In genomic region chr16:20620399-20620735, GRCm38 (mm10) we compare ENCODE assay signal across 8 mouse cellular contexts. TPM values are rescaled to one million over a fixed set of nuclear protein-coding genes. Genes with fewer than 3 reads are reported as not detected.
DNase-seq lines count a peak whose midpoint lies in the region; ATAC-seq and TF ChIP-seq lines count a peak whose summit lies in the region.

No protein-coding gene starts in this region.

- H3K9ac ChIP-seq in liver, adult 2 months (ENCODE audit: low read depth, low read length): no peak overlapping the region
- H3K9ac ChIP-seq in hindbrain, postnatal 0 days (replicated peaks; ENCODE audit: low read length): peak overlapping the region; percentile 70
- H3K9ac ChIP-seq in neural tube, embryonic 11.5 days (ENCODE audit: low read length): peak overlapping the region; percentile 70

- H3K27ac ChIP-seq in liver, adult 2 months (replicated peaks; ENCODE audit: insufficient read depth, low read depth, low read length): no peak overlapping the region
- no peak overlapping the region for H3K27ac ChIP-seq in cortical plate, adult 2 months (ENCODE audit: insufficient read depth, low read length)
- peak overlapping the region; percentile 94 for H3K27ac ChIP-seq in hindbrain, postnatal 0 days
- H3K27ac ChIP-seq in neural tube, embryonic 11.5 days (ENCODE audit: low read depth, low read length): peak overlapping the region; percentile 87

- peak; percentile 8; the same call in 1 of the 2 replicates for ATAC-seq in hindbrain, postnatal 0 days
- peak; percentile 4; the same call in 1 of the 2 replicates for ATAC-seq in neural tube, embryonic 11.5 days (ENCODE audit: insufficient read depth, low FRiP score, low TSS enrichment)
- no peak for ATAC-seq in inflammation-experienced regulatory T-cells, adult 6 months

- DNase-seq in liver, adult 2 months (ENCODE audit: extremely low read depth, low read depth, low spot score): no peak
- DNase-seq in liver: no peak
- peak; percentile 35 for DNase-seq in hindbrain, postnatal 0 days (ENCODE audit: low spot score)
- DNase-seq in neural tube, embryonic 11.5 days (ENCODE audit: low spot score): peak; percentile 47
- no peak for DNase-seq in urinary bladder, postnatal 4 days (ENCODE audit: low spot score in 2 of 2)
- DNase-seq in spleen, postnatal 14 days (ENCODE audit: low spot score in 2 of 2): no peak

- no peaks in the 10 kb centered on the region for H3K36me3 ChIP-seq in liver, adult 2 months (ENCODE audit: control insufficient read depth, insufficient read depth, low read length)
- no peaks in the 10 kb centered on the region for H3K36me3 ChIP-seq in hindbrain, postnatal 0 days (ENCODE audit: insufficient read depth, low read length)
- no peaks in the 10 kb centered on the region for H3K36me3 ChIP-seq in neural tube, embryonic 11.5 days (ENCODE audit: control insufficient read depth, insufficient read depth, low read length)

- peak overlapping the region; percentile 88 for H3K4me2 ChIP-seq in hindbrain, postnatal 0 days (ENCODE audit: low read depth, low read length)
- H3K4me2 ChIP-seq in neural tube, embryonic 11.5 days (ENCODE audit: low read depth): peak overlapping the region; percentile 99

- H3K79me2 ChIP-seq in liver, adult 2 months (ENCODE audit: control insufficient read depth, insufficient read depth, low read length): no peaks in the 10 kb centered on the region

- WGBS in liver, adult 2 months: 1% methylated on average over 9 of the region's 9 CpGs
- WGBS in hindbrain, postnatal 0 days: 1% methylated on average over 9 of the region's 9 CpGs
- WGBS in neural tube, embryonic 11.5 days: under 1% methylated on average over 9 of the region's 9 CpGs

- no peak for TF ChIP-seq POLR2A in liver, adult 2 months (IDR thresholded peaks at IDR 0.05; ENCODE audit: extremely low read depth, insufficient read depth, low read length)
- TF ChIP-seq POLR2A in cortical plate, adult 2 months (IDR thresholded peaks at IDR 0.05; ENCODE audit: extremely low read depth, insufficient read depth, low read length): no peak

- no peaks in the 10 kb centered on the region for H3K27me3 ChIP-seq in liver, adult 2 months (ENCODE audit: control insufficient read depth, insufficient read depth, low read length)
- H3K27me3 ChIP-seq in hindbrain, postnatal 0 days (ENCODE audit: insufficient read depth, low read length): no peaks in the 10 kb centered on the region
- H3K27me3 ChIP-seq in neural tube, embryonic 11.5 days (ENCODE audit: control insufficient read depth, insufficient read depth, low read length): no peaks in the 10 kb centered on the region

- H3K9me3 ChIP-seq in hindbrain, postnatal 0 days (ENCODE audit: low read length): no peaks in the 10 kb centered on the region
- H3K9me3 ChIP-seq in neural tube, embryonic 11.5 days (ENCODE audit: control insufficient read depth, low read length): no peaks in the 10 kb centered on the region

- TF ChIP-seq CTCF in liver, adult 2 months (IDR thresholded peaks at IDR 0.05; ENCODE audit: low read depth, low read length): no peak
- TF ChIP-seq CTCF in cortical plate, adult 2 months (IDR thresholded peaks at IDR 0.05; ENCODE audit: extremely low read depth, insufficient read depth, low read length): no peak
- no peak for TF ChIP-seq CTCF in hindbrain, postnatal 0 days (IDR thresholded peaks at IDR 0.05; ENCODE audit: low read depth)

- H3K4me3 ChIP-seq in liver, adult 2 months (ENCODE audit: insufficient read depth, low read depth, low read length): peak overlapping the region; percentile 11; the same call in 1 of the 2 replicates
- peak overlapping the region; percentile 69 for H3K4me3 ChIP-seq in cortical plate, adult 2 months (ENCODE audit: insufficient read depth, low read length)
- H3K4me3 ChIP-seq in hindbrain, postnatal 0 days (ENCODE audit: low read length): peak overlapping the region; percentile 84
- H3K4me3 ChIP-seq in neural tube, embryonic 11.5 days (ENCODE audit: low read depth, low read length): peak overlapping the region; percentile 77

- peaks cover 8% of the 10 kb centered on the region for H3K4me1 ChIP-seq in liver, adult 2 months (ENCODE audit: control insufficient read depth, insufficient read depth, low read length)
- no peaks in the 10 kb centered on the region for H3K4me1 ChIP-seq in cortical plate, adult 2 months (ENCODE audit: control insufficient read depth, insufficient read depth, low read length)
- H3K4me1 ChIP-seq in hindbrain, postnatal 0 days (ENCODE audit: insufficient read depth, low read length): peaks cover 8% of the 10 kb centered on the region; the same call in 1 of the 2 replicates
- peaks cover 11% of the 10 kb centered on the region for H3K4me1 ChIP-seq in neural tube, embryonic 11.5 days (ENCODE audit: control insufficient read depth, insufficient read depth, low read length)

RNA-seq across cellular contexts. Expression of gene Camk2n2, which starts 0.7 kb away (rescaled TPM):
- 0.18 and 0.60 TPM in 2 replicates for total RNA-seq in liver, adult 2 months (2014; rRNA removed)
- polyA plus RNA-seq in liver, adult 2 months (2012; rRNA removed): 2.3 and 5.2 TPM in 2 replicates
- 188 and 191 TPM in 2 replicates for polyA plus RNA-seq in cortical plate, adult 2 months (2012; rRNA removed)
- 70.2 and 82.9 TPM in 2 replicates for total RNA-seq in hindbrain, postnatal 0 days (2014; rRNA removed)
- polyA plus RNA-seq in hindbrain, postnatal 0 days (2015; fragmentation: Nextera tagmentation; extraction: Ambion mirVana): 84.7 and 85.7 TPM in 2 replicates
- polyA plus RNA-seq in neural tube, embryonic 11.5 days (2014; fragmentation: Nextera tagmentation; extraction: Ambion mirVana): 4.1 and 4.4 TPM in 2 replicates
- under 1 TPM in 1 of 3 experiments, not detected in 2; 0.43 TPM for polyA plus RNA-seq in inflammation-experienced regulatory T-cells, adult 6 months (2017; shearing (Covaris generic))

RNA-seq across cellular contexts. Expression of gene Alg3, which starts 8.8 kb away (rescaled TPM):
- total RNA-seq in liver, adult 2 months (2014; rRNA removed): 6.5 and 10.1 TPM in 2 replicates
- polyA plus RNA-seq in liver, adult 2 months (2012; rRNA removed): 17.7 and 22.8 TPM in 2 replicates
- 16.4 and 18.3 TPM in 2 replicates for polyA plus RNA-seq in cortical plate, adult 2 months (2012; rRNA removed)
- 34.8 and 38.9 TPM in 2 replicates for total RNA-seq in hindbrain, postnatal 0 days (2014; rRNA removed)
- polyA plus RNA-seq in hindbrain, postnatal 0 days (2015; fragmentation: Nextera tagmentation; extraction: Ambion mirVana): 35.5 and 36.5 TPM in 2 replicates
- polyA plus RNA-seq in neural tube, embryonic 11.5 days (2014; fragmentation: Nextera tagmentation; extraction: Ambion mirVana): 58.6 and 61.3 TPM in 2 replicates
- 10 to 100 TPM; 22.7 to 33.7 (median 28.4) TPM for polyA plus RNA-seq in inflammation-experienced regulatory T-cells, adult 6 months (2017; shearing (Covaris generic))

RNA-seq across cellular contexts. Expression of gene Gm49333, which starts 9.0 kb away (rescaled TPM):
- not detected in 2 replicates for total RNA-seq in liver, adult 2 months (2014; rRNA removed)
- polyA plus RNA-seq in liver, adult 2 months (2012; rRNA removed): not detected in 2 replicates
- polyA plus RNA-seq in cortical plate, adult 2 months (2012; rRNA removed): not detected in 2 replicates
- 0.54 TPM in 1 of 2 replicates, not detected in the other for total RNA-seq in hindbrain, postnatal 0 days (2014; rRNA removed)
- polyA plus RNA-seq in hindbrain, postnatal 0 days (2015; fragmentation: Nextera tagmentation; extraction: Ambion mirVana): not detected in 2 replicates
- polyA plus RNA-seq in neural tube, embryonic 11.5 days (2014; fragmentation: Nextera tagmentation; extraction: Ambion mirVana): not detected in 2 replicates
- polyA plus RNA-seq in inflammation-experienced regulatory T-cells, adult 6 months (2017; shearing (Covaris generic)): not detected

RNA-seq across cellular contexts. Expression of gene Eef1akmt4, which starts 9.0 kb away (rescaled TPM):
- total RNA-seq in liver, adult 2 months (2014; rRNA removed): 13.4 and 16.6 TPM in 2 replicates
- polyA plus RNA-seq in liver, adult 2 months (2012; rRNA removed): 18.9 and 21.7 TPM in 2 replicates
- polyA plus RNA-seq in cortical plate, adult 2 months (2012; rRNA removed): 2.5 and 3.1 TPM in 2 replicates
- total RNA-seq in hindbrain, postnatal 0 days (2014; rRNA removed): 6.0 and 6.4 TPM in 2 replicates
- 5.6 and 6.5 TPM in 2 replicates for polyA plus RNA-seq in hindbrain, postnatal 0 days (2015; fragmentation: Nextera tagmentation; extraction: Ambion mirVana)
- polyA plus RNA-seq in neural tube, embryonic 11.5 days (2014; fragmentation: Nextera tagmentation; extraction: Ambion mirVana): 32.2 and 34.4 TPM in 2 replicates
- polyA plus RNA-seq in inflammation-experienced regulatory T-cells, adult 6 months (2017; shearing (Covaris generic)): 10 to 100 TPM; 12.0 to 19.3 (median 18.7) TPM

RNA-seq across cellular contexts. Expression of gene Ece2, which starts 9.3 kb away (rescaled TPM):
- not detected in 2 replicates for total RNA-seq in liver, adult 2 months (2014; rRNA removed)
- polyA plus RNA-seq in liver, adult 2 months (2012; rRNA removed): 0.04 TPM in 1 of 2 replicates, not detected in the other
- polyA plus RNA-seq in cortical plate, adult 2 months (2012; rRNA removed): 25.4 and 28.3 TPM in 2 replicates
- total RNA-seq in hindbrain, postnatal 0 days (2014; rRNA removed): 14.7 and 24.6 TPM in 2 replicates
- 16.0 and 16.6 TPM in 2 replicates for polyA plus RNA-seq in hindbrain, postnatal 0 days (2015; fragmentation: Nextera tagmentation; extraction: Ambion mirVana)
- polyA plus RNA-seq in neural tube, embryonic 11.5 days (2014; fragmentation: Nextera tagmentation; extraction: Ambion mirVana): 2.2 and 4.6 TPM in 2 replicates
- polyA plus RNA-seq in inflammation-experienced regulatory T-cells, adult 6 months (2017; shearing (Covaris generic)): not detected

Comparison
In these comparisons a context has a peak if more than half of its experiments do, and no peak if none do; other contexts are left out.
1. DNase-seq: peak in hindbrain, postnatal 0 days (single experiment) and neural tube, embryonic 11.5 days (single experiment); none in liver, adult 2 months (single experiment), liver (single experiment), urinary bladder, postnatal 4 days (0 of 2) and spleen, postnatal 14 days (0 of 2).
2. H3K27ac ChIP-seq: peak in hindbrain, postnatal 0 days (single experiment) and neural tube, embryonic 11.5 days (single experiment); none in liver, adult 2 months (single experiment) and cortical plate, adult 2 months (single experiment).
3. H3K4me3 ChIP-seq: peak in every context shown above with its lines; median percentile 84 in hindbrain, postnatal 0 days; 77 in neural tube, embryonic 11.5 days; 69 in cortical plate, adult 2 months; 11 in liver, adult 2 months.
4. RNA of gene Camk2n2, which starts 0.7 kb away (polyA plus RNA-seq): 188 to 191 TPM in cortical plate, adult 2 months and 84.7 to 85.7 TPM in hindbrain, postnatal 0 days; 4.1 to 4.4 TPM in neural tube, embryonic 11.5 days, 2.3 to 5.2 TPM in liver, adult 2 months and 0.43 TPM in inflammation-experienced regulatory T-cells, adult 6 months; every median in the first group is over 10 times any median in the second.